Mouse (Mus musculus): ENCODE results near the gene Sh3gl2.

GRCm38 (mm10) chr4:85205071-85205635 is at the start of gene Sh3gl2:
- TF ChIP-seq CTCF (IDR thresholded peaks at IDR 0.05; ENCODE audit: low read depth) (peak; percentile 53), EP300 (optimal IDR thresholded peaks at IDR 0.05) (no peak)
